Mouse (Mus musculus) midbrain, embryonic 14.5 days (tissue): ENCODE data around the gene Cdkn1c. TPM values are rescaled to one million over a fixed set of nuclear protein-coding genes. Genes with fewer than 3 reads are reported as not detected.
A peak's percentile ranks its signal among the peaks of the same experiment; 100 is the strongest.

ENCODE experiments used
- ATAC-seq: fragments of 200-750 bp; cut with Nextera tagmentation; 2 replicates; pipeline ENCODE4 v1.8.0; 2017; ENCODE audit warnings: moderate number of reproducible peaks, moderate library complexity; ENCODE audit not compliant: low FRiP score, low TSS enrichment
- DNase-seq: peaks from one replicate; pipeline ENCODE4 v3.0.0-alpha.2; 2015
- H3K27ac ChIP-seq: fragments of 300-500 bp; sonication (generic); replicated peaks from 2 replicates; pipeline ENCODE4 v1.5.1; 2014; ENCODE audit warnings: mild to moderate bottlenecking, low read depth, low read length, moderate library complexity
- H3K27me3 ChIP-seq: fragments of 300-500 bp; sonication (generic); 2 replicates; pipeline ENCODE4 v1.6.1; 2014; ENCODE audit warnings: low read length, control low read depth, mixed read lengths; ENCODE audit not compliant: control insufficient read depth, insufficient read depth
- H3K36me3 ChIP-seq: fragments of 300-500 bp; sonication (generic); 2 replicates; pipeline ENCODE4 v1.6.1; 2014; ENCODE audit warnings: low read length, control low read depth; ENCODE audit not compliant: control insufficient read depth, insufficient read depth
- H3K4me1 ChIP-seq: fragments of 300-500 bp; sonication (generic); 2 replicates; pipeline ENCODE4 v1.6.1; 2014; ENCODE audit warnings: mild to moderate bottlenecking, antibody characterized with exemption, low read length, control low read depth; ENCODE audit not compliant: control insufficient read depth, insufficient read depth
- H3K4me2 ChIP-seq: fragments of 300-500 bp; sonication (generic); 2 replicates; pipeline ENCODE4 v1.6.1; 2014; ENCODE audit warnings: mild to moderate bottlenecking, low read length, moderate library complexity
- H3K4me3 ChIP-seq: fragments of 300-500 bp; sonication (generic); replicated peaks from 2 replicates; pipeline ENCODE4 v1.5.1; 2014; ENCODE audit warnings: low read depth, low read length
- H3K9ac ChIP-seq: fragments of 300-500 bp; sonication (generic); replicated peaks from 2 replicates; pipeline ENCODE4 v1.6.1; 2014; ENCODE audit warnings: mild to moderate bottlenecking, low read length, moderate library complexity
- H3K9me3 ChIP-seq: fragments of 300-500 bp; sonication (generic); 2 replicates; pipeline ENCODE4 v1.6.1; 2016; ENCODE audit warnings: low read length, control low read depth, mixed read lengths; ENCODE audit not compliant: control insufficient read depth
- WGBS: fragments of 180-500 bp; shearing (Covaris S2); extraction: QIAGEN DNeasy Blood & Tissue Kit; methylation state at CpG from one replicate; pipeline ENCODE4 v1.1.7; 2014; 5-methylcytosine and 5-hydroxymethylcytosine counted together
- polyA plus RNA-seq: library from polyadenylated mRNA; unstranded; fragments of >200 nt; fragmentation: Nextera tagmentation; extraction: Ambion mirVana; gene quantifications from 2 replicates; pipeline ENCODE4 v1.2.1, GENCODE M21; 2014

Gene Cdkn1c
- polyA plus RNA-seq, 1 experiment from 2014 or later: 417 TPM

GRCm38 (mm10) chr7:143466099-143466677, 5.3 kb upstream of the Cdkn1c start:
- Histone ChIP-seq H3K4me1 (peaks cover 14% of the 10 kb centered on the region), H3K36me3 (no peaks in the 10 kb centered on the region), H3K4me3 (no peak overlapping the region), H3K9me3 (no peaks in the 10 kb centered on the region), H3K9ac (no peak overlapping the region), H3K27ac (no peak overlapping the region), H3K27me3 (peaks cover 7% of the 10 kb centered on the region; the same call in 1 of the 2 replicates), H3K4me2 (no peak overlapping the region)
- DNase-seq (peak; percentile 91), ATAC-seq (peak; percentile 38)
- 37% methylated on average over 14 of the region's 14 CpGs for WGBS

DNA sequence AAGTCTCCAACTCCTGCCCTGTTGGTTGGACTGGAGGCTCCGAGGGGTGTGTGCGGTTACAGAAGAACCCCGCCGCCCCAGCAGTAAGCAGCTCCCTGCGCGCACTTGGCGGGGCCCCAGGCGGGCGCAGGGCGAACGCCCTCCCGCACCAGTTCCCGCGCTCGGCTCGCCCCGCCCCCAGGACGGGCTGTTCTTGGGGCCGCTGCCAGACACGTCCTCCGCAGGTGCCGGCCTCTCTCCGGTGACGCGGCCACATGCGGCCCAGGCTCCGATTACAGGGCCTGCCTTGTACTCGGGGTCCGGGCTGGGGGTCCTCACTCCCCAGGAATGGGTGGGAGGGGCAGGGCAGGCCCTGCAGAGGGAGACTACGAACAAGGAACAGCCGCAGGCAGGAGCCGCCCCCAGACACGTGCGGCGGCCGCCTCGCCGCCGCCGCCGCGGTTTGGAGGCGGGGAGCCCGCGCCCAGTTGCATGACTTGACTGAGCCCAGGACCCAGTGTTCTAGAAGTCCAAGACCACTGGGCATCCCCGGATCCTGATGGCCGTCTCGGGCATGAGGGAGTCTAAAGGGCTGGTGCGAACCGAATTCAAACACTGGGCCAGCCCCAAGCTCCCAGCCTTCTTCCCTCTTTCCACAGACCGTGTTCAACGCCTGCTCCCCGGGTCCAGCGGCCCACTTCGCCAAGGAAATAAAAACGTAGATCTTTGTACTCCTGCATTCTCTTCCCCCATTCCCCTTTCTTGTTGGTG, 4.1 kb upstream of the Cdkn1c start:
- Histone ChIP-seq H3K4me3 (peak overlapping the region; percentile 30), H3K27me3 (peaks cover 7% of the 10 kb centered on the region; the same call in 1 of the 2 replicates), H3K36me3 (no peaks in the 10 kb centered on the region), H3K9ac (peak overlapping the region; percentile 34), H3K27ac (no peak overlapping the region), H3K4me1 (peaks cover 14% of the 10 kb centered on the region), H3K4me2 (peak overlapping the region; percentile 57), H3K9me3 (no peaks in the 10 kb centered on the region)
- ATAC-seq (no peak), DNase-seq (peak; percentile 73)
- 24% methylated on average over 49 of the region's 56 CpGs for WGBS

DNA sequence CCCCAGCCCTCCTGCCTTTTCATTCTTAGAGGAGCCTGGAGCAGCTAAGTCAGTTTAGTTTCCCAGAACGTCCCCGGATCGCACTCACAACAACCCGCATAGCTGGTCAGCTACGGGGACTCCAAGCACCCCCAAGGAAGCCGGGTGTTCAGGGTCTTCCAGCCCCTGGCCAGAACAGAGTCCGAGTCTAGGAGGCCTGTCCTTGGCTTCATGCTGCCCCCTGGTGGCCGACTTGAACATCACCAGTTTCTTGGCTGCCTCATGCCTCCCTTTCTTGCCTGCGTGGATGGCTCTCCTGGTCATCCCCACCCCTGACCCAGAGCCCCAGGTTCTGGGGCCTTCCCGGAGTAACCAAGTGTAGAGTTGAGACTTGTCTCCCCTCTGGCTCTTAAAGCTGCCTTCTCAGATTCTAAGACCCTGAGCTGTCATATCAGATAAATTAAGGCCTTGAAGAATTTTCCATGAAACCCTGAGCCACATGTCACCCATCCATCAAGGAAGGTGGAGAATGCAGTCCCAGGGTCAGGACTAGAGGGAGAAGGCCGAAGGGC, 3.1 kb upstream of the Cdkn1c start:
- Histone ChIP-seq H3K4me3 (no peak overlapping the region), H3K4me1 (peaks cover 14% of the 10 kb centered on the region), H3K9me3 (no peaks in the 10 kb centered on the region), H3K36me3 (no peaks in the 10 kb centered on the region), H3K27me3 (peaks cover 7% of the 10 kb centered on the region; the same call in 1 of the 2 replicates), H3K9ac (no peak overlapping the region), H3K4me2 (no peak overlapping the region), H3K27ac (no peak overlapping the region)
- WGBS: 38% methylated on average over 11 of the region's 11 CpGs
- ATAC-seq: no peak
- DNase-seq: peak; percentile 90

DNA sequence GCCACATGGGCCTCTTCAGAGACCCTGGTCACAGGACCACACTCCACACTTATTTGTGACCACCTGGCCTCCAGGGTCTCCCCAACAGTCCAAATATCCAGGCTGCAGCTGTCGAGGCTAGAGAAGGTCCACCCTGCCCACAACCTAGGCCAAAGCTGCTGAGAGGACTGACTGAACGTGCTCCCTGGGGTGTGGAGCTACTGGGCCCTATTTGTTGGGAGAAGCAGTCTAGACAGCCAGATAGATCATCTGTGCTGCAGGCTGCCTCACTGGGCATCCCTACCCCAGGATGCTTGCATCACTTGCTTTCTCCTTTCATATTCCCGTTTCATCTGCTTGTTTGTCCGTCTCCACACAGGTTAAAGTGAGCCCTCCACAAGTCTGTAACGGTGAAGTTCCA, 1.7 kb upstream of the Cdkn1c start:
- H3K4me2 ChIP-seq: no peak overlapping the region
- H3K4me3 ChIP-seq: no peak overlapping the region
- no peak for DNase-seq
- WGBS: 79% methylated on average over 5 of the region's 5 CpGs
- no peaks in the 10 kb centered on the region for H3K9me3 ChIP-seq
- peaks cover 8% of the 10 kb centered on the region for H3K4me1 ChIP-seq
- no peak for ATAC-seq
- no peaks in the 10 kb centered on the region for H3K36me3 ChIP-seq
- H3K27ac ChIP-seq: no peak overlapping the region
- H3K9ac ChIP-seq: no peak overlapping the region
- peaks cover 7% of the 10 kb centered on the region; the same call in 1 of the 2 replicates for H3K27me3 ChIP-seq

GRCm38 (mm10) chr7:143461920-143462319, 1.1 kb upstream of the Cdkn1c start:
- peaks cover 7% of the 10 kb centered on the region; the same call in 1 of the 2 replicates for H3K27me3 ChIP-seq
- DNase-seq (no peak), ATAC-seq (no peak)
- H3K27ac ChIP-seq: no peak overlapping the region
- no peaks in the 10 kb centered on the region for H3K36me3 ChIP-seq
- peaks cover 7% of the 10 kb centered on the region; the same call in 1 of the 2 replicates for H3K4me1 ChIP-seq
- H3K4me2 ChIP-seq: peak overlapping the region; percentile 53; the same call in 1 of the 2 replicates
- H3K4me3 ChIP-seq: no peak overlapping the region
- no peaks in the 10 kb centered on the region for H3K9me3 ChIP-seq
- WGBS: 41% methylated on average over 11 of the region's 11 CpGs
- H3K9ac ChIP-seq: no peak overlapping the region

GRCm38 (mm10) chr7:143461294-143461870, 532 bp upstream of the Cdkn1c start:
- no peak for DNase-seq
- H3K27ac ChIP-seq: peak overlapping the region; percentile 70
- peaks cover 7% of the 10 kb centered on the region; the same call in 1 of the 2 replicates for H3K27me3 ChIP-seq
- peak; percentile 52 for ATAC-seq
- no peaks in the 10 kb centered on the region for H3K36me3 ChIP-seq
- peak overlapping the region; percentile 14; the same call in 1 of the 2 replicates for H3K4me3 ChIP-seq
- 40% methylated on average over 15 of the region's 32 CpGs for WGBS
- H3K9me3 ChIP-seq: no peaks in the 10 kb centered on the region
- H3K4me2 ChIP-seq: peak overlapping the region; percentile 53
- H3K4me1 ChIP-seq: peaks cover 7% of the 10 kb centered on the region; the same call in 1 of the 2 replicates
- no peak overlapping the region; the same call in 1 of the 2 replicates for H3K9ac ChIP-seq

DNA sequence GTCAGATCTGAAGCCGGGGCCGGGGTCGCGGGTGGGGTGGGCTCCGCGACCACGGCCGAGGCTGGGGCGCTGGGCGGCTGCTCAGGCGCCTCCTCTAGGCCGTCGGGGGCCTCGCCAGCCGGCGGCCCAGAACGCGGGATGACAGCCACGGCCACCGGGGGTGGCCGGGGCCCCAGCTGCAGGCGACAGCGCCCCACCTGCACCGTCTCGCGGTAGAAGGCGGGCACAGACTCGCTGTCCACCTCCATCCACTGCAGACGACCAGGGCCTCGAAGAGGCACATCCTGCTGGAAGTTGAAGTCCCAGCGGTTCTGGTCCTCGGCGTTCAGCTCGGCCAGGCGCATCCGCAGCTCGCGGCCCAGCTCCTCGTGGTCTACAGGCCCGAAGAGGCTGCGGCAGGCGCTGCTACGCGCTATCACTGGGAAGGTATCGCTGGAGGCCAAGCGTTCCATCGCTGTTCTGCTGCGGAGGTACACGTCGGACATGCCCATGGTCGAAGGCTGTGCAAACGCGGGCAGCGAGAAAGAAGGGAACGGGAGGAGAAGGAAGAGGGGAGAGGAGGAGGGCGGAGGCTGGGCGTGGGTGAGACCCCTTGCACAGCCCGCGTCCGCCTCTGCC, 524 bp downstream of the Cdkn1c start:
- Histone ChIP-seq H3K9me3 (no peaks in the 10 kb centered on the region), H3K27me3 (peaks cover 7% of the 10 kb centered on the region; the same call in 1 of the 2 replicates), H3K4me3 (peak overlapping the region; percentile 55), H3K27ac (peak overlapping the region; percentile 72), H3K36me3 (no peaks in the 10 kb centered on the region), H3K4me1 (peaks cover 7% of the 10 kb centered on the region; the same call in 1 of the 2 replicates), H3K4me2 (peak overlapping the region; percentile 53), H3K9ac (peak overlapping the region; percentile 67)
- no peak; the same call in 1 of the 2 replicates for ATAC-seq
- peak; percentile 47 for DNase-seq
- WGBS: 46% methylated on average over 60 of the region's 60 CpGs
